Mouse (Mus musculus) hindbrain, postnatal 0 days (tissue): Measurements from ENCODE around the gene Slc22a20. TPM values are rescaled to one million over a fixed set of nuclear protein-coding genes. Genes with fewer than 3 reads are reported as not detected.

Experiments used
- ATAC-seq: fragments of 200-750 bp; cut with Nextera tagmentation; 2 replicates; pipeline ENCODE4 v1.8.0; 2017; ENCODE audit warnings: mild to moderate bottlenecking, moderate TSS enrichment, moderate library complexity
- DNase-seq: peaks from one replicate; pipeline ENCODE4 v3.0.0-alpha.2; 2015; ENCODE audit warnings: low spot score
- H3K27ac ChIP-seq: fragments of 300-500 bp; sonication (generic); 2 replicates; pipeline ENCODE4 v1.5.1; 2014; ENCODE audit warnings: mild to moderate bottlenecking
- H3K27me3 ChIP-seq: fragments of 300-500 bp; sonication (generic); 2 replicates; pipeline ENCODE4 v1.6.1; 2014; ENCODE audit warnings: low read length, mixed read lengths; ENCODE audit not compliant: insufficient read depth
- H3K36me3 ChIP-seq: fragments of 300-500 bp; sonication (generic); 2 replicates; pipeline ENCODE4 v1.6.1; 2014; ENCODE audit warnings: low read length, mixed read lengths; ENCODE audit not compliant: insufficient read depth
- H3K4me1 ChIP-seq: fragments of 300-500 bp; sonication (generic); 2 replicates; pipeline ENCODE4 v1.6.1; 2014; ENCODE audit warnings: antibody characterized with exemption, low read length, mixed read lengths; ENCODE audit not compliant: insufficient read depth
- H3K4me2 ChIP-seq: fragments of 300-500 bp; sonication (generic); 2 replicates; pipeline ENCODE4 v1.6.1; 2014; ENCODE audit warnings: low read depth, mild to moderate bottlenecking, low read length, moderate library complexity, mixed read lengths
- H3K4me3 ChIP-seq: fragments of 300-500 bp; sonication (generic); 2 replicates; pipeline ENCODE4 v1.5.1; 2014; ENCODE audit warnings: low read length
- H3K9ac ChIP-seq: fragments of 300-500 bp; sonication (generic); replicated peaks from 2 replicates; pipeline ENCODE4 v1.6.1; 2014; ENCODE audit warnings: mild to moderate bottlenecking, low read length, moderate library complexity, mixed read lengths
- H3K9me3 ChIP-seq: fragments of 300-500 bp; sonication (generic); 2 replicates; pipeline ENCODE4 v1.6.1; 2016; ENCODE audit warnings: low read length, mixed read lengths
- CTCF ChIP-seq: IDR thresholded peaks from 2 replicates; pipeline ENCODE4 v1.5.1; 2016; ENCODE audit warnings: antibody characterized with exemption, control low read depth, low read depth
- WGBS: fragments of 180-500 bp; shearing (Covaris S2); extraction: QIAGEN DNeasy Blood & Tissue Kit; methylation state at CpG from one replicate; pipeline ENCODE4 v1.1.7; 2014; 5-methylcytosine and 5-hydroxymethylcytosine counted together
- polyA plus RNA-seq: library from polyadenylated mRNA; unstranded; fragments of >200 nt; fragmentation: Nextera tagmentation; extraction: Ambion mirVana; gene quantifications from 2 replicates; pipeline ENCODE4 v1.2.1, GENCODE M21; 2015
- total RNA-seq: library from RNA; depleted of rRNA; stranded (reverse); fragments of >200 nt; gene quantifications from 2 replicates; pipeline ENCODE4 v1.2.3, GENCODE M21; 2014; rRNA removed

Slc22a20 gene
- total and polyA plus RNA-seq, 2 experiments from 2014 or later: not detected

- no peak for DNase-seq
- no peak overlapping the region for H3K4me3 ChIP-seq
- no peak overlapping the region for H3K4me2 ChIP-seq
- ATAC-seq: no peak
- H3K9me3 ChIP-seq: no peaks in the 10 kb centered on the region
- no peak overlapping the region for H3K27ac ChIP-seq
- no peaks in the 10 kb centered on the region for H3K27me3 ChIP-seq
- TF ChIP-seq CTCF: no peak
- WGBS: 98% methylated on average over 3 of the region's 3 CpGs
- no peaks in the 10 kb centered on the region for H3K4me1 ChIP-seq
- H3K9ac ChIP-seq: 0 out of 2 replicates have a peak overlapping the region, but pooled peaks have one; percentile 24
- peaks cover 7% of the 10 kb centered on the region for H3K36me3 ChIP-seq
Observed at GRCm38 (mm10) chr19:5922963-5923362, 63.0 kb downstream of the Slc22a20 start.

DNA sequence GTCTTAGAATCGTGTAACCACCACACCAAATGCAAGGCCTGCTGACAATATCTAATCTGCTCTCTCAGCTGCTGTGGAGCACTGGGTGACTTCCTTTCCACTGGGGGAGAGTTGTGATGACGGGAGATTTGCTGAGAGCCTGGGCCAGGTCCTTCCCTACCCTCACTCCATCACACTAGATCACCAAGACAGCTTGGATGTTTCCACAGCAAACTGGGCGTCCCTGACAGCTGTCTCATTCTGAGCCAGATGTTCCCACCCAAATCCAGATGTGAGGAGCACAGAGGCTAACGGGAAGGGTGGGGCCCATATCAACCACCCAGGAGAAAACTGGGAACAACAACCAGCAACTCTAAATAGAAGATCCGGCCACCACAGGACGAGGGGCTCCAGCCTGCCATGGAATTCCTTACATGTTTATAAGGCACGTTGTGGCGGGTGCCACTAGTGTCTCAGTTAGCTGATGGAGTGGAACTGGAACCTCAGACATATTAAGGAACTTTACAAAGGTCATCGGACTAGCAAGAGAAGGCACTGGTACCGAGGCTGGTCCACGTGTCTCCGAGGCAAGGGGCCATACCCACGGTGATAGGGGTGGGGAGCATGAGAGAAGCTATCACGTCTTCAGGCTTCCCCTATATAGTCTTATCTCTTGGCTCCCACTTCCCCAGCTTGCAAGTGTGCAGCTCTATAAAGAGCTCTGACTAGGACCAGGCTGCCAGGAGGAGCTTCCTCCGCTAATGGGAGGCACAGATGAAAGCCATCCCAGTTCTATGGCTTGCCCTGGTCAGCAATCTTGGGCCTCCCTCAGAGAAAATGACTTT lies 63.6 kb downstream of the Slc22a20 start:
- Histone ChIP-seq H3K27me3 (no peaks in the 10 kb centered on the region), H3K36me3 (peaks cover 13% of the 10 kb centered on the region), H3K4me2 (peak overlapping the region; percentile 10), H3K9ac (peak overlapping the region; percentile 35; the same call in 1 of the 2 replicates), H3K27ac (no peak overlapping the region), H3K4me1 (no peaks in the 10 kb centered on the region), H3K9me3 (no peaks in the 10 kb centered on the region), H3K4me3 (no peak overlapping the region; the same call in 1 of the 2 replicates)
- ATAC-seq (no peak), DNase-seq (no peak)
- 78% methylated on average over 15 of the region's 15 CpGs for WGBS
- no peak for TF ChIP-seq CTCF

- H3K9ac ChIP-seq: peak overlapping the region; percentile 35; the same call in 1 of the 2 replicates
- no peaks in the 10 kb centered on the region for H3K4me1 ChIP-seq
- H3K4me2 ChIP-seq: peak overlapping the region; percentile 10
- peaks cover 19% of the 10 kb centered on the region for H3K36me3 ChIP-seq
- no peak for DNase-seq
- WGBS: 18% methylated on average over 9 of the region's 9 CpGs
- no peak overlapping the region for H3K27ac ChIP-seq
- no peak for ATAC-seq
- H3K9me3 ChIP-seq: no peaks in the 10 kb centered on the region
- H3K4me3 ChIP-seq: no peak overlapping the region; the same call in 1 of the 2 replicates
- no peak for TF ChIP-seq CTCF
- H3K27me3 ChIP-seq: no peaks in the 10 kb centered on the region
Observed at GRCm38 (mm10) chr19:5921715-5922114, 64.2 kb downstream of the Slc22a20 start.

Other genes with a start within 250 kb of the Slc22a20 start
- 43.0 and 50.2 TPM in 2 replicates for gene Ltbp3, start 245.2 kb downstream of the Slc22a20 start, total RNA-seq
- gene Ltbp3, start 245.2 kb downstream of the Slc22a20 start, polyA plus RNA-seq: 14.0 and 14.4 TPM in 2 replicates
- 84.1 and 96.6 TPM in 2 replicates for gene Scyl1, start 214.7 kb downstream of the Slc22a20 start, total RNA-seq
- gene Scyl1, start 214.7 kb downstream of the Slc22a20 start, polyA plus RNA-seq: 73.3 and 76.2 TPM in 2 replicates
- gene Frmd8, start 110.9 kb downstream of the Slc22a20 start, total RNA-seq: 19.8 and 43.2 TPM in 2 replicates
- gene Frmd8, start 110.9 kb downstream of the Slc22a20 start, polyA plus RNA-seq: 12.5 and 13.7 TPM in 2 replicates
- 2.1 and 6.0 TPM in 2 replicates for gene Slc25a45, start 108.3 kb downstream of the Slc22a20 start, total RNA-seq
- 1.8 and 2.8 TPM in 2 replicates for gene Slc25a45, start 108.3 kb downstream of the Slc22a20 start, polyA plus RNA-seq
- 7.5 and 10.1 TPM in 2 replicates for gene Tigd3, start 92.0 kb downstream of the Slc22a20 start, total RNA-seq
- 7.1 and 7.5 TPM in 2 replicates for gene Tigd3, start 92.0 kb downstream of the Slc22a20 start, polyA plus RNA-seq
- gene Dpf2, start 73.1 kb downstream of the Slc22a20 start, total RNA-seq: 61.7 and 77.4 TPM in 2 replicates
- 69.5 and 70.2 TPM in 2 replicates for gene Dpf2, start 73.1 kb downstream of the Slc22a20 start, polyA plus RNA-seq
- 22.0 and 28.0 TPM in 2 replicates for gene Cdc42ep2, start 61.3 kb downstream of the Slc22a20 start, total RNA-seq
- 17.4 and 18.0 TPM in 2 replicates for gene Cdc42ep2, start 61.3 kb downstream of the Slc22a20 start, polyA plus RNA-seq
- gene Pola2, start 21.9 kb downstream of the Slc22a20 start, total RNA-seq: 23.4 and 28.9 TPM in 2 replicates
- 19.5 and 21.5 TPM in 2 replicates for gene Pola2, start 21.9 kb downstream of the Slc22a20 start, polyA plus RNA-seq
- gene Capn1, start 29.8 kb upstream of the Slc22a20 start, total RNA-seq: 13.6 and 15.7 TPM in 2 replicates
- gene Capn1, start 29.8 kb upstream of the Slc22a20 start, polyA plus RNA-seq: 4.6 and 4.8 TPM in 2 replicates
- 27.6 and 34.1 TPM in 2 replicates for gene Syvn1, start 60.4 kb upstream of the Slc22a20 start, total RNA-seq
- gene Syvn1, start 60.4 kb upstream of the Slc22a20 start, polyA plus RNA-seq: 26.8 and 29.8 TPM in 2 replicates
- gene Mrpl49, start 71.6 kb upstream of the Slc22a20 start, total RNA-seq: 34.4 and 36.2 TPM in 2 replicates
- 52.4 and 54.9 TPM in 2 replicates for gene Mrpl49, start 71.6 kb upstream of the Slc22a20 start, polyA plus RNA-seq
- 558 and 787 TPM in 2 replicates for gene Fau, start 71.7 kb upstream of the Slc22a20 start, total RNA-seq
- 668 TPM in 2 replicates for gene Fau, start 71.7 kb upstream of the Slc22a20 start, polyA plus RNA-seq
- 76.0 and 97.3 TPM in 2 replicates for gene Znhit2, start 75.0 kb upstream of the Slc22a20 start, total RNA-seq
- gene Znhit2, start 75.0 kb upstream of the Slc22a20 start, polyA plus RNA-seq: 43.2 and 46.3 TPM in 2 replicates
- gene Tm7sf2, start 82.2 kb upstream of the Slc22a20 start, total RNA-seq: 122 and 123 TPM in 2 replicates
- gene Tm7sf2, start 82.2 kb upstream of the Slc22a20 start, polyA plus RNA-seq: 57.7 and 64.2 TPM in 2 replicates
- gene Vps51, start 91.1 kb upstream of the Slc22a20 start, total RNA-seq: 100.0 and 102 TPM in 2 replicates
- gene Vps51, start 91.1 kb upstream of the Slc22a20 start, polyA plus RNA-seq: 91.2 and 92.2 TPM in 2 replicates
- gene Tmem262, start 93.9 kb upstream of the Slc22a20 start, total RNA-seq: not detected in 2 replicates
- not detected in 2 replicates for gene Tmem262, start 93.9 kb upstream of the Slc22a20 start, polyA plus RNA-seq
- gene Gm28374, start 96.1 kb upstream of the Slc22a20 start, total RNA-seq: 0.37 and 0.86 TPM in 2 replicates
- gene Gm28374, start 96.1 kb upstream of the Slc22a20 start, polyA plus RNA-seq: 0.24 and 1.1 TPM in 2 replicates
- gene Zfpl1, start 98.8 kb upstream of the Slc22a20 start, total RNA-seq: 76.9 and 88.2 TPM in 2 replicates
- gene Zfpl1, start 98.8 kb upstream of the Slc22a20 start, polyA plus RNA-seq: 83.9 and 88.2 TPM in 2 replicates
- 6.3 and 7.4 TPM in 2 replicates for gene Cdca5, start 98.8 kb upstream of the Slc22a20 start, total RNA-seq
- 6.1 and 7.4 TPM in 2 replicates for gene Cdca5, start 98.8 kb upstream of the Slc22a20 start, polyA plus RNA-seq
- not detected in 2 replicates for gene AC131692.1, start 108.3 kb upstream of the Slc22a20 start, total RNA-seq
- gene AC131692.1, start 108.3 kb upstream of the Slc22a20 start, polyA plus RNA-seq: not detected in 2 replicates
- gene Naaladl1, start 119.6 kb upstream of the Slc22a20 start, total RNA-seq: 0.40 and 0.89 TPM in 2 replicates
- 0.36 and 0.43 TPM in 2 replicates for gene Naaladl1, start 119.6 kb upstream of the Slc22a20 start, polyA plus RNA-seq
- 91.0 and 91.5 TPM in 2 replicates for gene Sac3d1, start 132.5 kb upstream of the Slc22a20 start, total RNA-seq
- gene Sac3d1, start 132.5 kb upstream of the Slc22a20 start, polyA plus RNA-seq: 50.5 and 51.9 TPM in 2 replicates
- 71.4 and 84.4 TPM in 2 replicates for gene Snx15, start 142.2 kb upstream of the Slc22a20 start, total RNA-seq
- gene Snx15, start 142.2 kb upstream of the Slc22a20 start, polyA plus RNA-seq: 60.9 and 62.7 TPM in 2 replicates
- not detected in 2 replicates for gene Batf2, start 154.8 kb upstream of the Slc22a20 start, total RNA-seq
- 0.21 and 0.23 TPM in 2 replicates for gene Batf2, start 154.8 kb upstream of the Slc22a20 start, polyA plus RNA-seq
- gene Arl2, start 155.4 kb upstream of the Slc22a20 start, total RNA-seq: 112 and 123 TPM in 2 replicates
- gene Arl2, start 155.4 kb upstream of the Slc22a20 start, polyA plus RNA-seq: 151 and 155 TPM in 2 replicates
- gene Majin, start 198.2 kb upstream of the Slc22a20 start, total RNA-seq: not detected in 2 replicates
- 0.24 TPM in 1 of 2 replicates, not detected in the other for gene Majin, start 198.2 kb upstream of the Slc22a20 start, polyA plus RNA-seq
- gene Gpha2, start 240.2 kb upstream of the Slc22a20 start, total RNA-seq: not detected in 2 replicates
- gene Gpha2, start 240.2 kb upstream of the Slc22a20 start, polyA plus RNA-seq: 0.39 and 0.60 TPM in 2 replicates
- gene Ppp2r5b, start 249.7 kb upstream of the Slc22a20 start, total RNA-seq: 272 and 321 TPM in 2 replicates
- 149 and 160 TPM in 2 replicates for gene Ppp2r5b, start 249.7 kb upstream of the Slc22a20 start, polyA plus RNA-seq